ENCODE assay signal across 9 mouse cellular contexts in genomic region chr2:128172266-128172665, GRCm38 (mm10). TPM values are rescaled to one million over a fixed set of nuclear protein-coding genes. Genes with fewer than 3 reads are reported as not detected.
DNase-seq lines count a peak whose midpoint lies in the region; ATAC-seq lines count a peak whose summit lies in the region.
"Had no signal": no experiment of that assay in that cellular context is flagged by ENCODE, and none has a peak within 500 bp of the region (broad histone marks: within the 10 kb centered on the region; RNA-seq: fewer than 3 reads in every experiment).

No protein-coding gene starts in this region.

- peak; percentile 46 for DNase-seq in ovary, adult 18-20 months (ENCODE audit: low spot score)
- no peak for DNase-seq in ovary, postnatal 10 days (ENCODE audit: low spot score)
- DNase-seq in cerebellum, adult 9-11 months: peak; percentile 89
- peak; percentile 62 to 67 for DNase-seq in layer of hippocampus, postnatal 36 days
- DNase-seq in urinary bladder, postnatal 14 days (ENCODE audit: low spot score): peak; percentile 77
- no peak for DNase-seq in right cerebral cortex, postnatal 4 days
- DNase-seq: retina, postnatal 1 day had no signal

- ATAC-seq in activated CD4-positive, CD25-positive, alpha-beta regulatory T cell, adult 4 months: no peak
- ATAC-seq: Patski had no signal

RNA-seq across cellular contexts. Expression of gene Bcl2l11, which starts 46.4 kb away (rescaled TPM):
- 1 to 10 TPM; 5.5 TPM for total RNA-seq in layer of hippocampus, postnatal 36 days (2021)
- polyA plus RNA-seq in activated CD4-positive, CD25-positive, alpha-beta regulatory T cell, adult 4 months (2017; shearing (Covaris generic)): 10 to 100 TPM; 15.4 to 23.8 TPM

Comparison
In these comparisons a context has a peak if more than half of its experiments do, and no peak if none do; other contexts are left out.
1. DNase-seq: peak in ovary, adult 18-20 months (single experiment), cerebellum, adult 9-11 months (single experiment), layer of hippocampus, postnatal 36 days (2 of 2) and urinary bladder, postnatal 14 days (single experiment); none in ovary, postnatal 10 days (single experiment) and right cerebral cortex, postnatal 4 days (single experiment).